Mouse (Mus musculus) MEL (cell line): ENCODE results near the gene Trmt6. TPM values are rescaled to one million over a fixed set of nuclear protein-coding genes. Genes with fewer than 3 reads are reported as not detected.

Source experiments
- DNase-seq: peaks from one replicate; pipeline ENCODE4 v3.0.0; 2011; ENCODE audit warnings: low read depth, low spot score
- H3K27ac ChIP-seq: 2 replicates; pipeline ENCODE4 v1.5.1; 2012; ENCODE audit warnings: low read depth, mild to moderate bottlenecking, control low read depth, low read length, moderate library complexity; ENCODE audit not compliant: control insufficient read depth
- H3K27me3 ChIP-seq, 2 experiments: fragments of 150-350 bp in 1 of 2; sonication (generic) in 1 of 2; 2 replicates each; pipeline ENCODE4 v1.6.1; 2012; ENCODE audit warnings: low read length in 2 of 2, mild to moderate bottlenecking in 2 of 2, improper control_type of control experiment in 1 of 2, moderate library complexity in 1 of 2; ENCODE audit not compliant: insufficient read depth in 2 of 2, control insufficient read depth in 1 of 2
- H3K36me3 ChIP-seq, 2 experiments: 2 replicates each; pipeline ENCODE4 v1.6.1; 2012 to 2014; ENCODE audit warnings: low read length in 2 of 2, improper control_type of control experiment in 1 of 2, inconsistent platforms in 1 of 2, mild to moderate bottlenecking in 1 of 2; ENCODE audit not compliant: insufficient read depth in 2 of 2, control insufficient read depth in 1 of 2
- H3K4me1 ChIP-seq, 2 experiments: fragments of 150-350 bp in 1 of 2; sonication (generic) in 1 of 2; 2 replicates each; pipeline ENCODE4 v1.6.1; 2012; ENCODE audit warnings: low read length in 2 of 2, improper control_type of control experiment in 1 of 2, mild to moderate bottlenecking in 1 of 2; ENCODE audit not compliant: insufficient read depth in 2 of 2, control insufficient read depth in 1 of 2
- H3K4me3 ChIP-seq, 2 experiments: fragments of 150-350 bp in 1 of 2; sonication (generic) in 1 of 2; 2 replicates each; pipeline ENCODE4 v1.5.1; 2012; ENCODE audit warnings: low read depth in 2 of 2, low read length in 2 of 2, mild to moderate bottlenecking in 2 of 2, moderate library complexity in 2 of 2, control low read depth in 1 of 2, improper control_type of control experiment in 1 of 2; ENCODE audit not compliant: control insufficient read depth in 1 of 2, insufficient read depth in 1 of 2
- H3K79me2 ChIP-seq: 2 replicates; pipeline ENCODE4 v1.6.1; 2012; ENCODE audit warnings: mild to moderate bottlenecking, low read length, moderate library complexity; ENCODE audit not compliant: control insufficient read depth, poor library complexity, insufficient read depth
- H3K9ac ChIP-seq: 2 replicates; pipeline ENCODE4 v1.6.1; 2012; ENCODE audit warnings: low read depth, mild to moderate bottlenecking, control low read depth, low read length, moderate library complexity; ENCODE audit not compliant: control insufficient read depth, poor library complexity, severe bottlenecking
- H3K9me3 ChIP-seq: fragments of 150-350 bp; sonication (generic); replicated peaks from 2 replicates; pipeline ENCODE4 v1.6.1; 2012; ENCODE audit warnings: mild to moderate bottlenecking, low read length, improper control_type of control experiment, moderate library complexity; ENCODE audit not compliant: insufficient read depth
- BHLHE40 ChIP-seq: IDR thresholded peaks from 2 replicates; pipeline ENCODE4 v1.6.1; 2012; ENCODE audit warnings: low read depth, mild to moderate bottlenecking, inconsistent platforms, low read length, improper control_type of control experiment, borderline replicate concordance
- CHD2 ChIP-seq: IDR thresholded peaks from 2 replicates; pipeline ENCODE4 v1.6.1; 2011; ENCODE audit warnings: low read length, improper control_type of control experiment
- E2F4 ChIP-seq: IDR thresholded peaks from 2 replicates; pipeline ENCODE4 v1.6.1; 2011; ENCODE audit warnings: low read depth, low read length, improper control_type of control experiment, borderline replicate concordance
- ELF1 ChIP-seq: IDR thresholded peaks from 2 replicates; pipeline ENCODE4 v1.6.1; 2014; ENCODE audit warnings: low read depth, mild to moderate bottlenecking, inconsistent platforms, low read length, improper control_type of control experiment, moderate library complexity
- EP300 ChIP-seq, 2 experiments: IDR thresholded peaks; 2 replicates each; pipeline ENCODE4 v1.6.1; 2011; ENCODE audit warnings: improper control_type of control experiment in 2 of 2, low read length in 2 of 2, low read depth in 1 of 2, mild to moderate bottlenecking in 1 of 2
- ETS1 ChIP-seq: IDR thresholded peaks from 2 replicates; pipeline ENCODE4 v1.6.1; 2012; ENCODE audit warnings: low read depth, mild to moderate bottlenecking, inconsistent platforms, low read length, improper control_type of control experiment, moderate library complexity
- HCFC1 ChIP-seq: IDR thresholded peaks from 2 replicates; pipeline ENCODE4 v1.6.1; 2012; ENCODE audit warnings: low read depth, mild to moderate bottlenecking, inconsistent platforms, low read length, improper control_type of control experiment, moderate library complexity
- KAT2A ChIP-seq: conservative IDR thresholded peaks from 2 replicates; pipeline ENCODE4 v1.6.1; 2012; ENCODE audit warnings: low read depth, low read length, improper control_type of control experiment, inconsistent platforms
- MAX ChIP-seq: IDR thresholded peaks from 2 replicates; pipeline ENCODE4 v1.6.1; 2011; ENCODE audit warnings: low read length, improper control_type of control experiment
- MAZ ChIP-seq: IDR thresholded peaks from 2 replicates; pipeline ENCODE4 v1.6.1; 2012; ENCODE audit warnings: low read depth, mild to moderate bottlenecking, inconsistent platforms, low read length, improper control_type of control experiment
- MEF2A ChIP-seq: IDR thresholded peaks from 2 replicates; pipeline ENCODE4 v1.6.1; 2014; ENCODE audit warnings: low read depth, mild to moderate bottlenecking, inconsistent platforms, low read length, improper control_type of control experiment; ENCODE audit not compliant: poor library complexity, insufficient replicate concordance, severe bottlenecking; ENCODE audit errors: extremely low read depth
- MXI1 ChIP-seq: IDR thresholded peaks from 2 replicates; pipeline ENCODE4 v1.6.1; 2011; ENCODE audit warnings: mild to moderate bottlenecking, low read depth, low read length, improper control_type of control experiment
- MYB ChIP-seq: IDR thresholded peaks from 2 replicates; pipeline ENCODE4 v1.6.1; 2011; ENCODE audit warnings: mild to moderate bottlenecking, low read depth, low read length, improper control_type of control experiment
- MYC ChIP-seq: IDR thresholded peaks from 2 replicates; pipeline ENCODE4 v1.6.1; 2011; ENCODE audit warnings: low read depth, mild to moderate bottlenecking, low read length, improper control_type of control experiment, moderate library complexity
- NELFE ChIP-seq: IDR thresholded peaks from 2 replicates; pipeline ENCODE4 v1.6.1; 2011; ENCODE audit warnings: low read depth, low read length, improper control_type of control experiment
- NRF1 ChIP-seq: IDR thresholded peaks from 2 replicates; pipeline ENCODE4 v1.6.1; 2014; ENCODE audit warnings: low read depth, mild to moderate bottlenecking, inconsistent platforms, low read length, improper control_type of control experiment, moderate library complexity; ENCODE audit not compliant: poor library complexity, insufficient read depth, severe bottlenecking
- POLR2A ChIP-seq, 2 experiments: IDR thresholded peaks; 2 replicates each; pipeline ENCODE4 v1.6.1; 2011 to 2012; ENCODE audit warnings: low read length in 2 of 2, mild to moderate bottlenecking in 2 of 2, control low read depth in 1 of 2, improper control_type of control experiment in 1 of 2, low read depth in 1 of 2, moderate library complexity in 1 of 2; ENCODE audit not compliant: control insufficient read depth in 1 of 2, insufficient read depth in 1 of 2, poor library complexity in 1 of 2
- POLR2AphosphoS2 ChIP-seq: IDR thresholded peaks from 2 replicates; pipeline ENCODE4 v1.6.1; 2011; ENCODE audit warnings: low read length, improper control_type of control experiment
- SIN3A ChIP-seq: IDR thresholded peaks from 2 replicates; pipeline ENCODE4 v1.6.1; 2012; ENCODE audit warnings: low read length, improper control_type of control experiment, inconsistent platforms
- SMC3 ChIP-seq: IDR thresholded peaks from 2 replicates; pipeline ENCODE4 v1.6.1; 2011; ENCODE audit warnings: low read depth, low read length, improper control_type of control experiment
- TBP ChIP-seq: IDR thresholded peaks from 2 replicates; pipeline ENCODE4 v1.8.0; 2011; ENCODE audit warnings: low read depth, low read length, improper control_type of control experiment
- TCF12 ChIP-seq: IDR thresholded peaks from 2 replicates; pipeline ENCODE4 v1.6.1; 2014; ENCODE audit warnings: low read depth, mild to moderate bottlenecking, inconsistent platforms, low read length, improper control_type of control experiment, moderate library complexity
- USF1 ChIP-seq: IDR thresholded peaks from 2 replicates; pipeline ENCODE4 v1.6.1; 2014; ENCODE audit warnings: low read depth, mild to moderate bottlenecking, inconsistent platforms, low read length, improper control_type of control experiment, moderate library complexity
- USF2 ChIP-seq, 2 experiments: IDR thresholded peaks; 2 replicates each; pipeline ENCODE4 v1.6.1; 2011 to 2012; ENCODE audit warnings: improper control_type of control experiment in 2 of 2, low read length in 2 of 2, borderline replicate concordance in 1 of 2, inconsistent platforms in 1 of 2, low read depth in 1 of 2, mild to moderate bottlenecking in 1 of 2; ENCODE audit not compliant: insufficient read depth in 1 of 2
- ZMIZ1 ChIP-seq: IDR thresholded peaks from 2 replicates; pipeline ENCODE4 v1.6.1; 2012; ENCODE audit warnings: low read depth, mild to moderate bottlenecking, inconsistent platforms, low read length, improper control_type of control experiment, moderate library complexity
- polyA plus RNA-seq, 2 experiments: library from polyadenylated mRNA; stranded (reverse) in 1 of 2; unstranded in 1 of 2; fragments of >175 nt in 1 of 2; fragments of >200 nt in 1 of 2; gene quantifications; 2 replicates each; pipeline versions ENCODE4 v1.2.1 to v1.2.4; 2012; ENCODE audit warnings: low replicate concordance in 2 of 2, low read depth in 1 of 2; ENCODE audit not compliant: insufficient read length in 2 of 2, insufficient read depth in 1 of 2, missing spikeins in 1 of 2
- total RNA-seq: library from RNA; depleted of rRNA; stranded (reverse); fragments of 300-350 nt; gene quantifications from 2 replicates; pipeline ENCODE4 v1.2.3, GENCODE M21; 2012; rRNA removed

Gene Trmt6
- 60.1 and 64.1 TPM in 2 replicates for total RNA-seq
- polyA plus RNA-seq: 10 to 100 TPM in 1 of 2 experiments, not detected in 1; 53.6 TPM

- Histone ChIP-seq H3K79me2 (peaks cover 32% of the 10 kb centered on the region), H3K4me3 (peak within 1 kb of the TSS; percentile 91 to 100), H3K36me3 (peaks cover 3 to 9% of the 10 kb centered on the region in 2 experiments), H3K27ac (peak within 1 kb of the TSS; percentile 84), H3K4me1 (peaks cover 2 to 15% of the 10 kb centered on the region in 2 experiments; a peak in 3 of 4 replicates), H3K9me3 (no peaks in the 10 kb centered on the region), H3K9ac (peak within 1 kb of the TSS; percentile 98), H3K27me3 (no peaks in the 10 kb centered on the region)
- TF ChIP-seq ELF1: peak; percentile 100
- peak; percentile 92 for TF ChIP-seq USF1
- peak; percentile 28; the same call in 1 of the 2 replicates for TF ChIP-seq NRF1
- TF ChIP-seq POLR2AphosphoS2: peak; percentile 68; the same call in 1 of the 2 replicates
- peak; percentile 98 for TF ChIP-seq MYC
- peak; percentile 79; the same call in 1 of the 2 replicates for TF ChIP-seq BHLHE40
- TF ChIP-seq MAX: peak; percentile 98
- TF ChIP-seq MXI1: peak; percentile 99
- peak; percentile 59 for TF ChIP-seq ZMIZ1
- TF ChIP-seq POLR2A (IDR thresholded peaks at IDR 0.05; ENCODE audit: control insufficient read depth in 1 of 2, insufficient read depth in 1 of 2, low read depth in 1 of 2, low read length in 2 of 2, poor library complexity in 1 of 2): peak; percentile 35 to 86; a peak in 3 of 4 replicates
- peak; percentile 88 for TF ChIP-seq NELFE
- peak; percentile 22; the same call in 1 of the 2 replicates for TF ChIP-seq TCF12
- TF ChIP-seq E2F4: 0 out of 2 replicates have a peak, but pooled peaks have one; percentile 36
- TF ChIP-seq CHD2: no peak; the same call in 1 of the 2 replicates
- TF ChIP-seq TBP: peak; percentile 80; the same call in 1 of the 2 replicates
- 0 out of 4 replicates have a peak, but pooled peaks of 1 of the 2 experiments have one; percentile 24 for TF ChIP-seq USF2 (IDR thresholded peaks at IDR 0.05; ENCODE audit: borderline replicate concordance in 1 of 2, insufficient read depth in 1 of 2, low read depth in 1 of 2, low read length in 2 of 2)
- TF ChIP-seq SMC3: no peak
- no peak for TF ChIP-seq MYB
- peak; percentile 99 for TF ChIP-seq SIN3A
- peak; percentile 79 for TF ChIP-seq KAT2A
- TF ChIP-seq HCFC1: peak; percentile 96
- TF ChIP-seq EP300 (IDR thresholded peaks at IDR 0.05; ENCODE audit: low read depth in 1 of 2, low read length in 2 of 2): no peak
- TF ChIP-seq MEF2A: no peak
- peak; percentile 21; the same call in 1 of the 2 replicates for TF ChIP-seq ETS1
- peak; percentile 20; the same call in 1 of the 2 replicates for TF ChIP-seq MAZ
- DNase-seq: peak; percentile 99
Observed at GRCm38 (mm10) chr2:132815608-132816314, at the start of gene Trmt6, which contains the start of gene Mcm8. TSS of gene Trmt6 (minus strand) at chr2:132816055. TSS of gene Mcm8 (plus strand) at chr2:132816141.
